Mouse (Mus musculus) olfactory bulb, adult 2 months (tissue): ENCODE results near the gene Tex12.

ENCODE experiments used
- CTCF ChIP-seq: fragments of 200-500 bp; IDR thresholded peaks from 2 replicates; pipeline ENCODE4 v1.5.1; 2012; ENCODE audit warnings: low read depth, mild to moderate bottlenecking, low read length, moderate library complexity; ENCODE audit not compliant: insufficient read depth
- POLR2A ChIP-seq: fragments of 200-500 bp; IDR thresholded peaks from 2 replicates; pipeline ENCODE4 v1.6.1; 2012; ENCODE audit warnings: mild to moderate bottlenecking, low read depth, low read length, moderate library complexity; ENCODE audit not compliant: insufficient read depth

DNA sequence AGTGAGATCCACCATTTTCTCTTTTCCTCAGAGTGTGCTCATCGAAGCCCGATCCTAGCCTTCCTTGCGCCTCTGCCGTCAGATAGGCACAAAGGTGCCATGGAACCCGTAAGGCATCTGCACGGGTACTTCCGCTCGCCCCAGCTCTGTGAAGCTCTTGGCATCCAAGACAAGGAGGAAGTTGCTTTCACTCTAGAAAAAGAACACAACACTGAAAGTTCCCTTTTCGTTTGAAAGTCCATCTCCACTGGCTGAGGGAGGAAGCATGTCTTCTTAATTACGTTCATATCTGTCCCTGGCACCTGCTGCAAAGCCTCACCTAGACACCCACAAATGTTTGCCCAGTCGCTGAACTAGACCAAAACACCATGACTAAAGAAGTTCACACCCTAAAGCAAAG, 27.8 kb downstream of the Tex12 start:
- no peak for TF ChIP-seq CTCF
- no peak for TF ChIP-seq POLR2A
